Mouse (Mus musculus) c-Kit-positive CD71-positive TER-119-negative erythroid progenitor cells, embryonic 14.5 days (primary cell): ENCODE results near the gene Fpgs.
A peak's percentile ranks its signal among the peaks of the same experiment; 100 is the strongest.

Experiments
- DNase-seq: peaks from one replicate; pipeline ENCODE4 v3.0.0-alpha.2; 2013; ENCODE audit warnings: low read depth

Gene Fpgs

DNA sequence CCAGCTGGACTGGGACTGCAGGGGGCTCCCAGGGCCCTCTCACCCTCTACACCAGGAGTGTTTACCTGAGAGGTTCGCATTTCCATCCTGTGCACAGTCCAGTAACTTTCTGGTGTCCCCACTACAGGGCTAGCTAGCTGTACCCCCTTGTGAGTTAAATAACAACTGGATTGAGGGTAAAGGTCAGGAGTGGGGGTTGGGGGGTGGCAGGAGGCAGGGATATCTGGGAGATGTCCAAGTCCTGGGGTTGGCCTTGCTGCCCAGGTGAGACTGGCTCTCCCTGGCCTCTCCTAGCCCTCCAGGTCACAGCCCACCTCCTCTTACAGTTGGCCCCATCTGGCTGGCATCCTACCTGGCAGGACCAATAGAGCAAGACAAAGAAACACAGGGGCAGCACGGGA is at the start of gene Fpgs:
Fpgs (minus strand) TSS at position 125 of the 401 bp plus-strand sequence.
- DNase-seq = no peak

DNA sequence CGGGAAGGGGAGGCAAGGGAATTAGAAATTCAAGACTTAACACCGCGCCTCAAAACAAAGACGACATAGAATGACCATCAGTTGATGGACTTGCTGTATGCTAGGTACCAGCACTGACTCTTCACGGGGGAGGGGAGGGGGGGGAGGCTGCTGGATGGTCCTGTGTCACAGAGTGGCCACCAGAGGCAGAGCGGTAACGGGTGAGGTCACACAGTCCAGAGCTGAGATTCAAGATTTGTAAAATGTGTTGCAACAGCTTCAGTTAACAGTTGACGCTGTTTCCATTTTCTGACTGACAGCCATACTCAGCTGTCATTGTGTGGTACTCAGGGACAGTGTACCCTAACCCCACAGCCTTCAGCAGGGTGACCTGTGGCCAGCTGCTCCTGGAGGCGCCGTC is 48.2 kb upstream of the Fpgs start:
- no peak for DNase-seq

DNA sequence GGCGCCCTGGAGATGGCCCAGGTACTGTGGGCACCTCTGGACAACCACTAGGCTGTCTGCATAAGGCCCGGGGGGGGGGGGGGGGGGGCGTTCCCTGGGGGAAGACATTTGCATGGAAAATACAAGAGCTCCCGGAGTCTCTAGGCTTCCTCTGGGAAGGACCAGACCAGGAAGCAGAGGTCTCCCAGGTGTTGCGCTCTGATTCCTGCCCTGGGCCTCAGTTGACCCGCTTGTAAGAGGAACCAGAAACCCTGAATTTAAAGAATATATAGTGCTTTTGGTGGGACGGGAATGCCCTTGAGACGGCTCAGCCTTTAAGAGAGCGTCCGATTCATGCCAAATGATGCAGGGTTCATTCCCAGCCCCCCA is 47.7 kb upstream of the Fpgs start:
- DNase-seq = no peak

DNA sequence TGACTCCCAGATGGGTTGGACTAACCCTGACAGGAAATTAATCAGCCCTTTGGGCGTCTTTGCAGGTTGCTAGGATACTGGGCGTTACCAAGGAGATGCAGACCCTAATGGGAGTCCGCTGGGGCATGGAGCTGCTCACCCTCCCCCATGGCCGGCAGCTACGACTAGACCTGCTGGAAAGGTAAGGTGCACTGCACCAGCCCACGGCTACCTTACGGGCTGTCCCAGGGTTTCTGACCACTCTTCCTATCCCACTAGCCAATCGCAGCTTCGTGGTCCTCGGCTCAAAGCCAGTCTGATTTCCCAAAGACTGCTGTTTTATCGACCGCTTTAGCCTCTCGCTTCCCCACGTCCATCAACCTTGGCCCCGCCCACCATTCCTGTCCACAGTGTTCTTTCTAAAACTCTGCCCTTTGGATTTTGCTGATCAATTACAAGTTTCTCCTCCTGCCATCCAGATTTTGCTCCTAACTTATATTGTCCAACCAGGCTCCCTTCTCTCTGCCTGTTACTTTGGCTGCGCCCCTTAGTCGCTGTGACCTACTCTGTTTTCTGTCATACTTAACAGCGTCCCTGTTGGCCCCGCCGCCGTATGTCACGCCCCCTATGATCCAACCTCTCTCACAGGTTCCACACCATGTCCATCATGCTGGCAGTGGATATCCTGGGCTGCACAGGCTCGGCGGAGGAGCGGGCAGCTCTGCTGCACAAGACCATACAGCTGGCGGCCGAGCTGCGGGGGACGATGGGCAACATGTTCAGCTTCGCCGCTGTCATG is 47.1 kb upstream of the Fpgs start:
- DNase-seq = no peak

DNA sequence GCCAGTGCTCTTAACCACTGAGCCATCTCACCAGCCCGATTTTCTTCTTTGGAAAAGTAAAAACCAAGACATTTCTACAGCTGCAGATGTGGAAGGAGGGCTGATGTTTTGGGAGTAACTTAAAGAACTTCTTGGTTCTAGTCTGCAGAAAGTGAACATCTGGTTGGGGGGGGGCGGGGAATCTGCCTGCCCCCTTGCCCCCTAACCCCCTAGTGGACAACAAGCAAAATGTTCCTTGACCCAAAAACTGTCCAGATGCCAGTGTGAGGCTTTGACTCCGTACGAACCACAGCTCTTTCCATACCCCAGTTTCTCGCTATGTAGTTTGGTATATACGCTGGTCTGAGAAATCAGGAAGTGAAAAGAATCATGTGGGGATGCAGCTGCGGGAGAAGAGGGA is 46.3 kb upstream of the Fpgs start:
- DNase-seq = no peak

DNA sequence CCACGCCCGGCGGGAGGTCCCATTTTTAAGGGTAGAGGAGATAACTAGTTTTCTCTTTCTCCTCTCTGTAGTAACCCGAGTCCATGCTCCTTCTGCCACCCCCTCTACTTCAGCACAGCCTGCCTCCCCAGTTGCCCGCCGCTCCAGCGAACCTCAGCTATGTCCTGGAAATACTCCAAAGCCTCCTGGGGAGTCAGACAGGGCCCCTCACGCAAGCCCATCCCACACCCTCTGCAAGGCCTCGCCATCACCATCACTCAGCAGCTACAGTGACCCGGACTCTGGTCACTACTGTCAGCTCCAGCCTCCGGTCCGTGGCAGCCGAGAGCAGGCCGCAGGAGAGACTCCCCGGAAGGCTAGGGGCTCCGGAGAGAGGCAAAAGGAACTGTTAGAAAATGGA is 45.1 kb upstream of the Fpgs start:
- no peak for DNase-seq

DNA sequence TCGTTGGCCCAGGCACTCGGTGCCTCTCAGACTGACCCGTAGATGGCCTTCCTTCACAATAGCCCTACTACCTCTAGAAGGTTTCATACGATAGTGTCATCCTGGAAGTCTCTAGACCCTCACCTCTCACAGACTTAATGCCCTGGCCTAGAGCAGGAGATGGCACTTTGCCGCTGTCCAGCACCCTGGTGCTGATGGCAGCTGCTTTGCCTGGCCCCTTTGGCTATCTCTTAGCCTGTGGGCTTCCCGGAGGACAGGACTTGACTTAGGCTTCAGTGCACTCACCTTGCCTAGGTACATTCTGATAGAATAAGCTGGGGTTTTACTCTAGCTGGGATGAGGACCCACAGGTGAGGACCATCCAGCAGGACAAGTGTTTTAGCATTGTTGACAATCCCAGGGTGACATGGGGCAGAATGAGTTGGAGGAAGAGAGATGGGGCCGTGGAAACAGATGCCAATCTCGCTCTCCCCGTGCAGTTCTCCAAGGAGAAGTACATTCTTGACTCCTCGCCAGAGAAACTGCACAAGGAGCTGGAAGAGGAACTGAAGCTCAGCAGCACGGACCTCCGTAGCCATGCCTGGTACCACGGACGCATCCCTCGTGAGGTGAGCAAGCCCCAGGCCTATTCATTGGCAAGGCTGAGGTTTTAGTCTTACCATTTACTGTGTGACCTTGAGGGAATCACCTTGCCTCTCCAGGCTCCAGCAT is 40.5 kb upstream of the Fpgs start:
- no peak for DNase-seq

DNA sequence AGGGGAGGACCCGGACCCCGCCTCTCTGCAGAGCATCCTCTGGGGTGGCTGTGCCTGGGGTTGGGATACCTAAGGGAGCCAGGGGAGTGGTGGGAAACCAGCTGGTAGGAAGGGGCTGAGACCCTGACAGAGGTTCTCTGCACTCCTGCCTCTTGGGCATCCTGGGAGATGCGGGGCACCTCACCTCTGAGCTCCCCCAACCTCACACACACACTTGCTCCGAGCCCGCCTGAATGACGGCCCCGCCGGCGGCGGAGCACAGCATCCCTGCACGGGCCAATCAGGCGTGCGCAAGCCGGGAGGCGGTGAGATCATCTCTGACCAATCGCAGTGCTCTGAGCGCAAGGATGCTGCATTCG is 38.2 kb upstream of the Fpgs start:
- DNase-seq = no peak

DNA sequence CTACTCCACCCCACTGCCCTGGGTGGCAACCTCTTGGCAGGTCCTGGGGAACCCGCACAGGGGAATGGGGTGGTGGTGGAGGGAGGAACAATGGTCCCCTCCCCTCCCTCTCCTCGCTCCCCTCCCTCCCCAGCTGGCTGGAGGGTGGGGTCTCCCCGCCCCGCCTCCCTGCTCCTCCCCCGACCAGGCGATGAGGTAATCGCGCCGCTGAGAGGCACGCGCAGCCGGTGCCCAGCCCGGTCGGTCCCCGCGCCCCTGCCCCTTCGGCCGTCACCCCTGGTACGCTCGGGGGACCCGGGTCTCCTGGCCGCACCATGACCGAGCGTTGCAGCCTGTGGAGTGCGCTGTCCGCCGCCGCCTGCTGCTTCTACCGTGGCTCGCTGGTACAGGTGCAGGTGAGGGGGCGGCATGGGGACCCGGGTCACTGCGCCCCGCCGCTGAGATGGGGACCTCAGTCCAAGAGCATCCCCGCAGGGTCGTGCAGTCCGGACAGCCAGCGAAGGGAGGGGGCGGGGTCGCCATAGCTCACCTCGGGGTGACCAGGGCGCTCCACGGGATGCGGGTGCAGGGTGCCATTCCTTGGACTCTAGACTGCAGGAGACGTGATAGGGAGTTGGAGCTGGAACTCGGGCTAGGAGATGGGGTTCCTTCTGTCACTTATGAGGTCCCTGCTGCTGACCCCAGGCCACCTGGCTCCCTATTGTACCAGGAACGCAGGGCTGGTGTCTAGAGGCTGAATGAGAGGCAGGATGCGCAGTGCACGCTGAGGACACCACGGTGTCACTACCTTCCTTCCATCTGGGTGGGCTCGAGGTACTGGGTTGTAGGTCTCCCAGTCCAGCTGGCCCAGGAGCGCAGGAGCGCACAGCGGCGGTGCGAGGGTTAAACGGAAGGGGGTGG is 37.6 kb upstream of the Fpgs start:
- no peak for DNase-seq

DNA sequence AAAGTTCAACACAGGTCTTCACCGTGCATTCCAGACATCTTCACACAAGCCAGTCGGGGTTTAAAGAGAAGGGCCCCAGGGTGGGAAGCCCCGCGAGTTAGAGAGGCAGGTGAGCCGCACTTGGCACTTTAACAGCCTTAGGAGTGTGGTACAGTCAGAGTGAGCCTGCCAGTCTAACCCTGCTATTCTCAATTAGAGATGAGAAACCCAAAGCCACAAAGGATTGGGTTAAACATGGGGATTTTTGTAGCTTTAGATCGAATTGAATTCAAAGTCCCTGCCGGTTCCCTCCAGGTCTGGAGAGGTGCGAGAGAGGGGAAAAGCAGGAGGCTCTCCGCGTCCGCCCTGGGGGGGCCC is 36.9 kb upstream of the Fpgs start, which contains the start of gene 6330409D20Rik:
6330409D20Rik (minus strand) TSS at position 101 of the 357 bp plus-strand sequence.
- DNase-seq = no peak

DNA sequence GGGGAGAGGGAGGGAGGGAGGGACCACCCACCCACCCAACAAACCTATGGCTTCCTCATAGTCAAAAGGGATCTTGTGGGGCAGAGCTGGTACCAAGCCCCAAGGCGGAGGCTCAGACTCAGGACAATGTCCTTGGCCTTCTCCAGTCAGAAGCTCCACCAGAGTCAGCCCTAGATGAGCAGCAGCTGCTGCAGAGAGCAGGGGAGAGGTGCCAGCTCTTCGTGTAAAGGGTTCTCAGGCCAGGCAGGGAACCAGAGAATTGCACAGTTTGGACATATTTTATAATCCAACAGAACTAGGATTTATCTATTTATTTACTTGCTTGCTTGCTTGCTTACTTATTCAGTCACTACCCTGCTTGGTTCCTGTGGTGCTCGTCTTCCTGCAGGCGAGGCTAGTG is 35.4 kb upstream of the Fpgs start:
- DNase-seq = no peak

DNA sequence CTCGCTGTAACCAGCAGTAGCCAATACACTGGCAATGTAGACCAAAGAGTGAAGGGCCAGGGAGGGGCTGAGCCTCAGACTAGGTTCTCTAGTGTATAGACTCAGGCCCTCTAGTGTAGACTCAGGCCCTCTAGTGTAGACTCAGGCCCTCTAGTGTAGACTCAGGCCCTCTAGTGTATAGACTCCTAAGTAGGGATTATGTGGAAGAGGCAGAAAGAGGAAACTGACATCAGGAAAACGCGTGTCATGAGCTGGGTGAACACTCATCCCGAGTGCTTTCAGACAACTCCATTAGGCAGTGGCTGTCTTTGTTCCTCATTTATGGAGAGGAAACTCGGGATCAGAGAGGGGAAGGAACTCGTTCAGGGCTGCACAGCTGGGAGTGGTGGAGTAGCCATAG is 33.1 kb upstream of the Fpgs start:
- no peak for DNase-seq

DNA sequence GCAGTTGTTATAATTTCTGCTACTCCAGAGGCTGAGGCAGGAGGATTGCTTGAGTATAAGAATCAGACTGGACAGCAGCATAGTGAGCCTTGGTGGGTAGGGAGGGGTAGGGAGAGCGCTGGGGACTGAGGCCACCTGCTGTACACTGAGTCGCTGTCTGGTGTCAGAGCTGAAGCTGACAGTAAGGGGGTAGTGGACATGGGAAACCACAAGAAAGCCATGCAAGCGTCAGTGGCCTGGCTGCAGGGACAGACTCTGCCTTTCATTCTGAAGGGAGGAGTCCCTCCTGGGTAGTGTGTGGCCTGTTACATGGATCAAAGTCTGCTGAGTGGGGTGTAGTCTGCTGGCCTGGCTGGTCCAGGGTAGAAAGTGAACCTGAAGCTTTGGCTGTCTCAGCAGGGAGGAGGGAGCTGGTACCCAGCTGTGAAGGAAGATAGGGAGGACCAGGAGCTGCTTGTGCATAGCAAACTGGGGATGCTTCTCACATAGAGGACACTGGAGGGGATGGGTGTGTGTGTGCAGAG is 32.4 kb upstream of the Fpgs start:
- no peak for DNase-seq

DNA sequence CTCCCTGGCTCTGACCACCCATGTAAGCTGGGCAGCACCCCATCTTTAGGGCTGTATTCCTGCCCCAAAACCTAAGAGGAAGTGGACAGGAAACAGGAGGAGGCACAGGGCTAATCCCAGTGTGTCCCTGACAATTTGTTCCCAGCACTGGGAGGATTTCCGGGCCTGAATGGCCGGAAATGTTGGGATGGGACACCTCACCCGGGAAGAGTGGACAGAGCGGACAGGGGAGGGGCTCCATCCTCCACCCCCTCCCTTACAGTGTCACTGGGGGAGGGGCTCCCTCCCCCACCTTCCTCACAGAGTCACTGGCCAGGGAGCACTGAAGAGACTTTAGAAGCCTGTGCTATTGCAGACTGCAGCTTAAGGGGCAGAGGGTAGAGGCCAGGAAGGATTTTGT is 31.0 kb upstream of the Fpgs start:
- no peak for DNase-seq

DNA sequence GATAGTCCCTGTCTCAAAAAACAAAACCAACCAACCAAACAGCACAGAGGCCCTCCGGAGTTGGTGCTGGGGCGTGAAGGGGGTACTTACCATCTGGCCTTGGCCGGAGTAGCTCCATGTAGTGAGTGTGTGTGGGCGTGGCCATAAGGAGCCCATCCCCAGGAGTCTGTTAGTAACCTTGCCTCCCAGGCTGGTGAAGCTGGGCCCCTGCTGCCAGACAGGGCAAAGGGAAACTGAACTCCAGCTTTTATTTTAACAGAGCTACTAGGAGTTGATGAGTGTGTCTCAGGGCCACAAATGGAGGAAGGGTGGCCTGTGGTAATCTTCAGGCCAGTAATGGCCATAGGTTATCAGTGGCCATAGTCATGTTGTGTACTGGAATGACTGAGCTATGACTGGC is 30.5 kb upstream of the Fpgs start:
- no peak for DNase-seq

DNA sequence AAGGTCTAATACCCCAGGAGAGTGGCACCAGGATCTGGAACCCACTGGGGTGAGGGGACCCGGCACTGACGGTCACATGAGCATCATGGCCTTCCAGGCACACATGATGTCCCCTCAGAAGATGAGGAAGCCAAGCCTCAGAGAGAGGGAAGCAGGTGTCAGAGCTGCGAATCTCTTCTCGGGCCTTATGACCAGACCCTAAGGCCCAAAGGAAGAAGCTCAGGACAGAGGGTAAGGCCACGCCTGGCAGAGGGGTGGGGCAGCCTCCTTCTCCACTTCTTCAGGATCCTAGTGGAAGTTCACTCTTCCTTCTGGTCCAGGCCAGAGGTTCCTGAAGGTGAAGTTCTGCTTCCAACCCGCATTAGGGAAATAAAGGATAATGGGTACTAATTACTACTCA is 28.8 kb upstream of the Fpgs start:
- DNase-seq = no peak

DNA sequence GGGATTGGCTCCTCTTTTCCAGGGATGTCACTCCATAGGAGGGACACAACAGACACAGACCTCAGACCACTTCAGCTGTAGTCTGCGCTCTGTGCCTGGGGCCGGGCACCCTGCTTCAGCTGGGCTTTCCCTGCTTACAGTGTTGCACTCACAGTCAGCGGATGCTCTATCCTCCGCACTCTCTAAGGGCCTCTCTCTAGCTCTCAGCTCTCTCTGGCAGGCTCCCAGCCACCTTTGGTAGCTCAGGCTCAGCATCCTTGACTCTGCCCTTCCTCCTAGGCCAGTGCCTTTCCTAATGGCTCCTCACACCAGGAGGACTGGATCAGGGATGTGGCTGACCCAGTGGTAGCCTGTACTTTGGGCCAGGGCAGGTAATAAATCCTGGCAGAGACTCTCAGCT is 28.0 kb upstream of the Fpgs start:
- no peak for DNase-seq

DNA sequence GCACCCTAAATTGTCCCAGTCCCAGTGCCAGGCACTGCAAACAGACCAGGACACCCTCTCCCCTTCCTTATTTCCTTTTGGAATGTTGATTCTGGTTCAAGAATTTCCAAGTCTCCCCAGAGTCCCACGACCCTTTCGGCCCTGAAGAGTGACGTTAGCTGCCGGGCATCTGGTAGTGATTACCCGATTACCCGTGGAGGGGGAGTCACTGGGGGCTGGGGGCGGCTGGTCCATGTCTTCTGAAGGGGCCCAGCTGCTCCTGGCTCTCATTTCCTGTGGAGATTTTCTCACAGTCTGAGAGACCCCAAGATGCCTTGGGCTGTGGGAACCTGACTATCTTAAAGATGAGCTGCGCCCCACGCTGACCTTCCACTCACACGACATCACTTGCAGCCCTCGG is 26.9 kb upstream of the Fpgs start:
- no peak for DNase-seq

DNA sequence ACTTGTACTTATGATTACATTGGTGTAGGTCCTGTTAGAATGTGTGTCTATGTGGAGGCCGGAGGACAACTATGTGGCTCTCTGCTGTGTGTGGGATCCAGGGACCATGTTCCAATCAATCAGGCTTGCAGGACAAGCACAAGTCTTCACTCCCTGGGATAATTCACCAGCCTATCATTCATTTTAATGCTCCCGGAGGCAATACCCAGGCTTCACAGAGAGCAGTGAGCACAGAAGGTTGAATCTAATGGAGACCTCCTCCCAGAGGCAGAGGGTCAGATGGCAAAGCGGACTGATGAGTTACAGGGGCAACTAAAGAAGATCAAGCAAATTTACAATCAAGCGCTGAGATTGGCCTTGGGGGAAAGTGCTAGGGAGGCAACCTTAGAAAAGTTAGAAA is 25.6 kb upstream of the Fpgs start:
- DNase-seq = no peak

DNA sequence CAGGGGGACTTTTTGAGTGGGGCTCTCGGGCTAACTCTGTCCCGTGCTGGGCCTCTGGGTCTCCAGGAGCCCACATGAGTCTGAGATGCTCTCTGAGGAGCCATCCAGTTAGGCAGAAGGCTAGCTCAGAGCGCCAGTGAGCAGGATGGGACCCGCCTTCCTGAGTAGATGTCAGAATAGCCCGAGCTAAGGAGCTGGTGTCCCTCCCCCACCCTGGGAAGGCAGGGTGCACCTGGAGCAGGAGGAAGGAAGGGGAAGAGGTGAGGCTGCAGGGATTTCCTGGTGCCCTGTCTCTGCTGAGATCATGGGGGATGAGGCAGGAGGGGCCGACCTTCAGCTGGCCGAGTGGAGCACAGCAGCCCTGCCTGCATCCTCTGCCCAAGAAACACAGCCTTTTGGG is 24.5 kb upstream of the Fpgs start:
- DNase-seq = no peak

DNA sequence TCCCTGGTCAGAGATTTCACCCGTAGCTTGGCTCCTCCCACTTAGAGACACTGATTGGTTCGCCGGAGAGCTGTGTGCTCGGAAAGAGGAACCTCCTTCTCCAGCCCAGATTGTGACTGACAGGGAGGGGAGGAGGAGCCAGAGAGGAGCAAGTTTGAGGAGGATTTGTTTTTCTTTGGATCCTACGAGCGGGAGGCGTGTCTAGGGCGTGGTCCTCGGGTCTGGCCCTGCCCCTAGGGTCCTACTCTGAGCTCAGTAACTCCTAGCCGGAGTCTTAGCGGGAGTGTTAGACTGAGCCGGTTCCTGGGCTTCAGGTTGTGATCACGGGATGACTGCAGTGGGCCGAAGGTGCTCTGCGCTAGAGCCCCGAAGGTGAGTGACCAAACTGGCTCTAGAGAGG is 23.5 kb upstream of the Fpgs start:
- peak; percentile 82 for DNase-seq
